Mouse (Mus musculus): Measurements from ENCODE around the gene Sox30.

- TF ChIP-seq POLR2A (IDR thresholded peaks at IDR 0.05; ENCODE audit: borderline replicate concordance, control insufficient read depth, low read depth, low read length) (no peak), CTCF (IDR thresholded peaks at IDR 0.05; ENCODE audit: control insufficient read depth, insufficient read depth, low read length) (no peak)
Measured at GRCm38 (mm10) chr11:45976061-45976460, 4.0 kb upstream of the Sox30 start.
